ENCODE assay signal across 23 mouse cellular contexts in genomic region chr17:10784401-10784920, GRCm38 (mm10). TPM values are rescaled to one million over a fixed set of nuclear protein-coding genes. Genes with fewer than 3 reads are reported as not detected.
DNase-seq lines count a peak whose midpoint lies in the region; ATAC-seq lines count a peak whose summit lies in the region.
"Had no signal": no experiment of that assay in that cellular context is flagged by ENCODE, and none has a peak within 500 bp of the region (broad histone marks: within the 10 kb centered on the region; RNA-seq: fewer than 3 reads in every experiment).

No protein-coding gene starts in this region.

- no peak overlapping the region for H3K4me2 ChIP-seq in hindbrain, embryonic 11.5 days (replicated peaks; ENCODE audit: low read depth, low read length)
- no peak overlapping the region for H3K4me2 ChIP-seq in hindbrain, embryonic 12.5 days (replicated peaks)
- H3K4me2 ChIP-seq: heart, embryonic 11.5 days; lung, embryonic 15.5 days; midbrain, embryonic 12.5 days; neural tube, embryonic 15.5 days; stomach, embryonic 15.5 days had no signal

- H3K9me3 ChIP-seq in hindbrain, embryonic 11.5 days (ENCODE audit: control insufficient read depth, low read length) = no peaks in the 10 kb centered on the region
- no peaks in the 10 kb centered on the region for H3K9me3 ChIP-seq in hindbrain, embryonic 12.5 days (replicated peaks)
- H3K9me3 ChIP-seq: G1E; lung, embryonic 15.5 days; midbrain, embryonic 12.5 days; neural tube, embryonic 15.5 days; stomach, embryonic 15.5 days had no signal

- peak; percentile 41 for DNase-seq in adrenal gland, adult 2 months
- no peak for DNase-seq in adrenal gland, postnatal 4 days (ENCODE audit: low spot score in 2 of 2)
- DNase-seq in hindbrain, embryonic 11.5 days (ENCODE audit: low spot score) = no peak
- DNase-seq in Muller cell, postnatal 12 days (ENCODE audit: inconsistent ontology term) = peak; percentile 80
- peak; percentile 41 for DNase-seq in gastrocnemius, postnatal 14 days
- DNase-seq in thymus, postnatal 14 days = no peak
- no peak for DNase-seq in spleen, postnatal 14 days (ENCODE audit: low spot score in 2 of 2)
- DNase-seq: cerebellum, adult 2 months; heart, postnatal 10 days; kidney, adult 18-20 months; thymus, adult 2 months had no signal

- no peak overlapping the region for H3K4me3 ChIP-seq in hindbrain, embryonic 11.5 days (ENCODE audit: low read depth, low read length)
- no peak overlapping the region for H3K4me3 ChIP-seq in hindbrain, embryonic 12.5 days
- H3K4me3 ChIP-seq: lung, embryonic 15.5 days; midbrain, embryonic 12.5 days; neural tube, embryonic 15.5 days; stomach, embryonic 15.5 days had no signal

- 79% methylated on average over 4 of the region's 4 CpGs for WGBS in hindbrain, embryonic 11.5 days
- 77% methylated on average over 4 of the region's 4 CpGs for WGBS in hindbrain, embryonic 12.5 days

- 0 out of 2 replicates have a peak overlapping the region, but pooled peaks have one; percentile 27 for H3K27ac ChIP-seq in hindbrain, embryonic 11.5 days (ENCODE audit: low read depth, low read length)
- no peak overlapping the region for H3K27ac ChIP-seq in hindbrain, embryonic 12.5 days
- H3K27ac ChIP-seq: kidney, postnatal 0 days; liver, embryonic 14.5 days; lung, embryonic 15.5 days; midbrain, embryonic 12.5 days; neural tube, embryonic 15.5 days; stomach, embryonic 15.5 days had no signal

- H3K9ac ChIP-seq in hindbrain, embryonic 11.5 days (ENCODE audit: low read depth, low read length) = no peak overlapping the region
- H3K9ac ChIP-seq in hindbrain, embryonic 12.5 days = no peak overlapping the region
- H3K9ac ChIP-seq: liver, embryonic 14.5 days; lung, embryonic 15.5 days; midbrain, embryonic 12.5 days; neural tube, embryonic 15.5 days; stomach, embryonic 15.5 days had no signal

- no peaks in the 10 kb centered on the region for H3K27me3 ChIP-seq in hindbrain, embryonic 11.5 days (ENCODE audit: control insufficient read depth, insufficient read depth, low read length)
- H3K27me3 ChIP-seq in hindbrain, embryonic 12.5 days = no peaks in the 10 kb centered on the region
- H3K27me3 ChIP-seq: lung, embryonic 15.5 days; midbrain, embryonic 12.5 days; neural tube, embryonic 15.5 days; stomach, embryonic 15.5 days had no signal

- intact Hi-C loops in gastrocnemius, postnatal 14 days (cut with DNase I; ENCODE audit: low total_unique reads) = no loop called here

- ATAC-seq in hindbrain, embryonic 11.5 days (ENCODE audit: low FRiP score) = no peak
- no peak for ATAC-seq in hindbrain, embryonic 12.5 days (ENCODE audit: low FRiP score)
- ATAC-seq: forebrain, embryonic 16.5 days had no signal

- H3K4me1 ChIP-seq in hindbrain, embryonic 11.5 days (replicated peaks; ENCODE audit: control insufficient read depth, insufficient read depth, low read length) = no peaks in the 10 kb centered on the region
- no peaks in the 10 kb centered on the region for H3K4me1 ChIP-seq in hindbrain, embryonic 12.5 days
- H3K4me1 ChIP-seq: lung, embryonic 15.5 days; midbrain, embryonic 12.5 days; neural tube, embryonic 15.5 days; stomach, embryonic 15.5 days had no signal

- no peaks in the 10 kb centered on the region for H3K36me3 ChIP-seq in hindbrain, embryonic 11.5 days (ENCODE audit: control insufficient read depth, insufficient read depth, low read length)
- no peaks in the 10 kb centered on the region for H3K36me3 ChIP-seq in hindbrain, embryonic 12.5 days
- H3K36me3 ChIP-seq: G1E; lung, embryonic 15.5 days; midbrain, embryonic 12.5 days; neural tube, embryonic 15.5 days; stomach, embryonic 15.5 days had no signal

RNA-seq across cellular contexts. Expression of gene Pacrg, which starts 55.6 kb away (rescaled TPM):
- total RNA-seq in adrenal gland, adult 2 months (2021) = 1 to 10 TPM; 2.6 to 2.7 TPM
- polyA plus RNA-seq in adrenal gland, adult 2 months (2012; rRNA removed) = 0.54 and 0.82 TPM in 2 replicates
- total RNA-seq in adrenal gland, postnatal 4 days (2021) = 1 to 10 TPM; 4.2 to 4.4 TPM
- 5.8 and 6.9 TPM in 2 replicates for polyA plus RNA-seq in hindbrain, embryonic 11.5 days (2014; fragmentation: Nextera tagmentation; extraction: Ambion mirVana)
- polyA plus RNA-seq in hindbrain, embryonic 12.5 days (2016; fragmentation: Nextera tagmentation; extraction: Ambion mirVana) = 9.3 and 11.1 TPM in 2 replicates
- total RNA-seq in gastrocnemius, postnatal 14 days (2021) = 1 to 10 TPM; 1.8 to 2.2 TPM
- total RNA-seq: common myeloid progenitor, adult 5-6 weeks had no signal
- polyA plus RNA-seq: G1E; spleen, adult 2 months had no signal

RNA-seq across cellular contexts. Expression of gene Prkn, which starts 55.7 kb away (rescaled TPM):
- 1 to 10 TPM; 6.3 to 8.8 TPM for total RNA-seq in adrenal gland, adult 2 months (2021)
- polyA plus RNA-seq in adrenal gland, adult 2 months (2012; rRNA removed) = 3.2 and 4.8 TPM in 2 replicates
- 10 to 100 TPM; 10.2 to 13.0 TPM for total RNA-seq in adrenal gland, postnatal 4 days (2021)
- 1.9 and 2.2 TPM in 2 replicates for polyA plus RNA-seq in hindbrain, embryonic 11.5 days (2014; fragmentation: Nextera tagmentation; extraction: Ambion mirVana)
- polyA plus RNA-seq in hindbrain, embryonic 12.5 days (2016; fragmentation: Nextera tagmentation; extraction: Ambion mirVana) = 2.2 and 2.4 TPM in 2 replicates
- total RNA-seq in gastrocnemius, postnatal 14 days (2021) = 10 to 100 TPM; 12.8 to 12.9 TPM

Comparison
In these comparisons a context has a peak if more than half of its experiments do, and no peak if none do; other contexts are left out.
1. DNase-seq: peak in adrenal gland, adult 2 months (single experiment), Muller cell, postnatal 12 days (single experiment) and gastrocnemius, postnatal 14 days (single experiment); none in adrenal gland, postnatal 4 days (0 of 2), hindbrain, embryonic 11.5 days (single experiment), thymus, postnatal 14 days (single experiment) and spleen, postnatal 14 days (0 of 2).